Mouse (Mus musculus) layer of hippocampus, adult 9-10 months (tissue): ENCODE results near the gene Fam234a.

Experiments used
- DNase-seq: peaks from one replicate; pipeline ENCODE4 v3.0.0; 2022; ENCODE audit warnings: low spot score

Gene Fam234a

DNA sequence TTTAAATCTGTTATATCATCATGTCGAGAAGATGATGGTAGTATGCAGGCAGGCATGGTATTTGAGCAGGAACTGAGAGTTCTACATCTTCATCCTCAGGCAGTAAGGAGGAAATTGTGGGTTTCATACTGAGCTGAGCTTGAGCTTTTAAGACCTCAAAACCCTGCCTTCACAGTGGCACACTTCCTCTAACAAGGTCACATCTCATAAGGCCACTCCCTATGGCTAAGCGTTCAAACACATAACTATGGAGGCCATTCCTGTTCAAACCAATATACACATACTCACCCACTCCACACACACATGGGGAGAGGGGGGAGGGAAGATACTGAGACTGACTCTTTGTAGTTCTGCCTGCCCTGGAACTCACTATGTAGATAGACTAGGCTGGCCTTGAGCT lies 76.0 kb downstream of the Fam234a start:
- DNase-seq = no peak

DNA sequence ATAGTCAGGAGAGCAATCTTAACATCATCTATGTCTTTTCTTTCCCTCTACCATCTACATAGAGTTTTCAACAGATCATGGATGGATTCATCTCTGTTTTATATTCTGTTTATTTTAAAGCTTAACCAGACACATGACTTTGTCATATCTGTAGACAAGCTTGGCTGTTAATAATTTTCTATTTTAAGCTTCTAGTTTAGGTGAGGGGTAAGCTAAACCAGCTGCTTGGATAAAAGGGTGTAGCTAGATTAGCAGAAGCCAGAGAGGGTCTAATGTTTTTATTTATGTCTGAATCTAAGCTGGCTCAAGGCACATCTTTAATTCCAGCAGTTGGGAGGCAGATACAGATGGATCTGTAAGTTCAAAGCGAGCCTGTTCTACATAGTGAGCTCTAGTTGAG lies 81.3 kb downstream of the Fam234a start:
- no peak for DNase-seq
